Mouse (Mus musculus): Measurements from ENCODE around the gene Bscl2. TPM values are rescaled to one million over a fixed set of nuclear protein-coding genes. Genes with fewer than 3 reads are reported as not detected.

The Bscl2 gene
- polyA plus RNA-seq, 1 experiment, result 71.0 TPM

Other genes starting within 250 kb of the Bscl2 start
- not detected in 2 replicates for gene Slc22a8, start 246.2 kb upstream of the Bscl2 start, polyA plus RNA-seq (2012; rRNA removed)
- gene Slc22a6, start 219.4 kb upstream of the Bscl2 start, polyA plus RNA-seq (2012; rRNA removed), result not detected in 2 replicates
- gene Chrm1, start 173.7 kb upstream of the Bscl2 start, polyA plus RNA-seq (2012; rRNA removed), result 0.04 and 0.06 TPM in 2 replicates
- 103 and 115 TPM in 2 replicates for gene Slc3a2, start 114.1 kb upstream of the Bscl2 start, polyA plus RNA-seq (2012; rRNA removed)
- 37.9 and 45.9 TPM in 2 replicates for gene Wdr74, start 101.6 kb upstream of the Bscl2 start, polyA plus RNA-seq (2012; rRNA removed)
- gene 1700092M07Rik, start 96.7 kb upstream of the Bscl2 start, polyA plus RNA-seq (2012; rRNA removed), result 0.19 and 0.28 TPM in 2 replicates
- 96.5 and 99.1 TPM in 2 replicates for gene Stx5a, start 96.1 kb upstream of the Bscl2 start, polyA plus RNA-seq (2012; rRNA removed)
- 196 and 275 TPM in 2 replicates for gene Nxf1, start 80.4 kb upstream of the Bscl2 start, polyA plus RNA-seq (2012; rRNA removed)
- 97.8 and 112 TPM in 2 replicates for gene Tmem223, start 66.5 kb upstream of the Bscl2 start, polyA plus RNA-seq (2012; rRNA removed)
- gene Tmem179b, start 63.0 kb upstream of the Bscl2 start, polyA plus RNA-seq (2012; rRNA removed), result 56.9 and 88.4 TPM in 2 replicates
- gene Taf6l, start 51.0 kb upstream of the Bscl2 start, polyA plus RNA-seq (2012; rRNA removed), result 7.7 and 8.4 TPM in 2 replicates
- gene Polr2g, start 38.9 kb upstream of the Bscl2 start, polyA plus RNA-seq (2012; rRNA removed), result 63.3 and 81.5 TPM in 2 replicates
- gene Zbtb3, start 34.9 kb upstream of the Bscl2 start, polyA plus RNA-seq (2012; rRNA removed), result 2.1 and 2.5 TPM in 2 replicates
- 26.9 and 33.1 TPM in 2 replicates for gene Ttc9c, start 18.1 kb upstream of the Bscl2 start, polyA plus RNA-seq (2012; rRNA removed)
- 60.7 and 73.9 TPM in 2 replicates for gene Hnrnpul2, start 17.5 kb upstream of the Bscl2 start, polyA plus RNA-seq (2012; rRNA removed)
- gene AC129217.1, start 7.7 kb upstream of the Bscl2 start, polyA plus RNA-seq (2012; rRNA removed), result 0.40 and 1.5 TPM in 2 replicates
- 0.29 and 0.44 TPM in 2 replicates for gene Gng3, start 1.7 kb downstream of the Bscl2 start, polyA plus RNA-seq (2012; rRNA removed)
- gene Lrrn4cl, start 13.3 kb downstream of the Bscl2 start, polyA plus RNA-seq (2012; rRNA removed), result 18.6 and 20.9 TPM in 2 replicates
- gene Ubxn1, start 34.0 kb downstream of the Bscl2 start, polyA plus RNA-seq (2012; rRNA removed), result 175 and 179 TPM in 2 replicates
- 74.7 and 77.6 TPM in 2 replicates for gene Uqcc3, start 43.5 kb downstream of the Bscl2 start, polyA plus RNA-seq (2012; rRNA removed)
- gene Lbhd1, start 46.3 kb downstream of the Bscl2 start, polyA plus RNA-seq (2012; rRNA removed), result 3.1 and 4.9 TPM in 2 replicates
- not detected in 2 replicates for gene Gm49403, start 46.5 kb downstream of the Bscl2 start, polyA plus RNA-seq (2012; rRNA removed)
- 56.1 and 65.1 TPM in 2 replicates for gene 1810009A15Rik, start 51.4 kb downstream of the Bscl2 start, polyA plus RNA-seq (2012; rRNA removed)
- gene Gm49416, start 51.5 kb downstream of the Bscl2 start, polyA plus RNA-seq (2012; rRNA removed), result 0.10 TPM in 1 of 2 replicates, not detected in the other
- 15.5 and 16.3 TPM in 2 replicates for gene Ints5, start 55.5 kb downstream of the Bscl2 start, polyA plus RNA-seq (2012; rRNA removed)
- gene Ganab, start 60.6 kb downstream of the Bscl2 start, polyA plus RNA-seq (2012; rRNA removed), result 98.1 and 104 TPM in 2 replicates
- 57.9 and 80.8 TPM in 2 replicates for gene B3gat3, start 82.9 kb downstream of the Bscl2 start, polyA plus RNA-seq (2012; rRNA removed)
- gene Rom1, start 91.9 kb downstream of the Bscl2 start, polyA plus RNA-seq (2012; rRNA removed), result 9.4 and 12.3 TPM in 2 replicates
- 40.5 and 45.3 TPM in 2 replicates for gene Eml3, start 92.1 kb downstream of the Bscl2 start, polyA plus RNA-seq (2012; rRNA removed)
- 29.9 and 47.6 TPM in 2 replicates for gene Mta2, start 104.4 kb downstream of the Bscl2 start, polyA plus RNA-seq (2012; rRNA removed)
- gene Tut1, start 116.4 kb downstream of the Bscl2 start, polyA plus RNA-seq (2012; rRNA removed), result 21.8 and 24.1 TPM in 2 replicates
- 398 and 489 TPM in 2 replicates for gene Eef1g, start 129.6 kb downstream of the Bscl2 start, polyA plus RNA-seq (2012; rRNA removed)
- gene Ahnak, start 151.8 kb downstream of the Bscl2 start, polyA plus RNA-seq (2012; rRNA removed), result 126 and 168 TPM in 2 replicates